Mouse (Mus musculus) megakaryocyte progenitor cell, adult 5-6 weeks (primary cell): ENCODE results near the gene Cd81. TPM values are rescaled to one million over a fixed set of nuclear protein-coding genes. Genes with fewer than 3 reads are reported as not detected.

Source experiments
- ATAC-seq: replicated peaks from 2 replicates; pipeline ENCODE4 v1.8.0; 2016; ENCODE audit warnings: mild to moderate bottlenecking, moderate TSS enrichment, inconsistent platforms; ENCODE audit not compliant: poor library complexity
- total RNA-seq, 2 experiments: library from RNA; stranded (forward) in 1 of 2; stranded (reverse) in 1 of 2; fragments of 157-497, 149-512 nt in 1 of 2; fragments of 200-1000 nt in 1 of 2; gene quantifications; 2 replicates each; pipeline versions ENCODE4 v1.2.3 to v1.2.4; 2015 to 2017

Cd81 gene
- total RNA-seq, 2 experiments from 2014 or later = 121 to 140 TPM

- ATAC-seq = peak; percentile 82
These were observed 16.5 kb downstream of the Cd81 start, which contains the start of gene Tssc4 for GRCm38 (mm10) chr7:143068882-143069591. Gene Tssc4 (plus strand): TSS chr7:143069249.

- no peak; the same call in 1 of the 2 replicates for ATAC-seq
These were observed 17.3 kb downstream of the Cd81 start for GRCm38 (mm10) chr7:143069751-143070400.

GRCm38 (mm10) chr7:143070506-143071070, 18.0 kb downstream of the Cd81 start:
- ATAC-seq = no peak

GRCm38 (mm10) chr7:143072605-143073004, 20.1 kb downstream of the Cd81 start:
- ATAC-seq = no peak

GRCm38 (mm10) chr7:143073086-143073485, 20.5 kb downstream of the Cd81 start:
- peak; percentile 26 for ATAC-seq

GRCm38 (mm10) chr7:143075394-143075793, 22.9 kb downstream of the Cd81 start:
- ATAC-seq = no peak

- no peak for ATAC-seq
These were observed 24.8 kb downstream of the Cd81 start for GRCm38 (mm10) chr7:143077351-143077750.

- ATAC-seq = peak; percentile 54
These were observed 29.5 kb downstream of the Cd81 start for GRCm38 (mm10) chr7:143082024-143082423.

- no peak for ATAC-seq
These were observed 31.2 kb downstream of the Cd81 start for GRCm38 (mm10) chr7:143083708-143084107.

- ATAC-seq = peak; percentile 89
These were observed 33.8 kb downstream of the Cd81 start for GRCm38 (mm10) chr7:143086366-143086765.

GRCm38 (mm10) chr7:143087070-143087579, 34.6 kb downstream of the Cd81 start:
- 0 out of 2 replicates have a peak, but pooled peaks have one; percentile 27 for ATAC-seq

GRCm38 (mm10) chr7:143093847-143094246, 41.3 kb downstream of the Cd81 start:
- no peak for ATAC-seq

- peak; percentile 70 for ATAC-seq
These were observed 42.3 kb downstream of the Cd81 start, which contains the start of gene Trpm5 for GRCm38 (mm10) chr7:143094592-143095553. Gene Trpm5 (minus strand): TSS chr7:143094642.

- ATAC-seq = peak; percentile 67
These were observed 43.0 kb downstream of the Cd81 start for GRCm38 (mm10) chr7:143095554-143095907.

- peak; percentile 29; the same call in 1 of the 2 replicates for ATAC-seq
These were observed 48.2 kb downstream of the Cd81 start for GRCm38 (mm10) chr7:143100759-143101158.

- no peak for ATAC-seq
These were observed 52.8 kb downstream of the Cd81 start for GRCm38 (mm10) chr7:143105258-143105897.

- no peak for ATAC-seq
These were observed 53.5 kb downstream of the Cd81 start, which contains the start of gene Kcnq1 for GRCm38 (mm10) chr7:143106062-143106461. Gene Kcnq1 (plus strand): TSS chr7:143106362.

- peak; percentile 27; the same call in 1 of the 2 replicates for ATAC-seq
These were observed 54.3 kb downstream of the Cd81 start for GRCm38 (mm10) chr7:143106672-143107465.

- no peak for ATAC-seq
These were observed 55.7 kb downstream of the Cd81 start for GRCm38 (mm10) chr7:143108200-143108599.
